Mouse (Mus musculus) heart, embryonic 11.5 days (tissue): ENCODE results near the gene Olfr653. TPM values are rescaled to one million over a fixed set of nuclear protein-coding genes. Genes with fewer than 3 reads are reported as not detected.

Experiments used
- ATAC-seq: fragments of 200-750 bp; cut with Nextera tagmentation; replicated peaks from 2 replicates; pipeline ENCODE4 v1.8.0; 2017; ENCODE audit warnings: moderate library complexity; ENCODE audit not compliant: insufficient number of reproducible peaks, low FRiP score, low TSS enrichment
- H3K27ac ChIP-seq: fragments of 300-500 bp; sonication (generic); 2 replicates; pipeline ENCODE4 v1.5.1; 2014; ENCODE audit warnings: mild to moderate bottlenecking, low read depth, low read length
- H3K27me3 ChIP-seq: fragments of 300-500 bp; sonication (generic); 2 replicates; pipeline ENCODE4 v1.6.1; 2014; ENCODE audit warnings: mild to moderate bottlenecking, low read length, mixed read lengths; ENCODE audit not compliant: control insufficient read depth, insufficient read depth
- H3K36me3 ChIP-seq: fragments of 300-500 bp; sonication (generic); 2 replicates; pipeline ENCODE4 v1.6.1; 2014; ENCODE audit warnings: mild to moderate bottlenecking, low read length, moderate library complexity, mixed read lengths; ENCODE audit not compliant: control insufficient read depth, insufficient read depth
- H3K4me1 ChIP-seq: fragments of 300-500 bp; sonication (generic); 2 replicates; pipeline ENCODE4 v1.6.1; 2014; ENCODE audit warnings: low read length; ENCODE audit not compliant: control insufficient read depth, insufficient read depth
- H3K4me2 ChIP-seq: fragments of 300-500 bp; sonication (generic); 2 replicates; pipeline ENCODE4 v1.6.1; 2014; ENCODE audit warnings: mild to moderate bottlenecking, moderate library complexity
- H3K4me3 ChIP-seq: fragments of 300-500 bp; sonication (generic); 2 replicates; pipeline ENCODE4 v1.5.1; 2014; ENCODE audit warnings: low read depth, low read length
- H3K9ac ChIP-seq: fragments of 300-500 bp; sonication (generic); 2 replicates; pipeline ENCODE4 v1.6.1; 2014; ENCODE audit warnings: mild to moderate bottlenecking, low read depth, low read length, moderate library complexity
- H3K9me3 ChIP-seq: fragments of 300-500 bp; sonication (generic); replicated peaks from 2 replicates; pipeline ENCODE4 v1.6.1; 2016; ENCODE audit warnings: low read length; ENCODE audit not compliant: control insufficient read depth
- WGBS: fragments of 180-500 bp; shearing (Covaris S2); extraction: QIAGEN DNeasy Blood & Tissue Kit; methylation state at CpG from one replicate; pipeline ENCODE4 v1.1.7; 2014; ENCODE audit not compliant: insufficient replicate concordance; 5-methylcytosine and 5-hydroxymethylcytosine counted together
- polyA plus RNA-seq: library from polyadenylated mRNA; unstranded; fragments of >200 nt; fragmentation: Nextera tagmentation; extraction: Ambion mirVana; gene quantifications from 2 replicates; pipeline ENCODE4 v1.2.1, GENCODE M21; 2014

Gene Olfr653
- polyA plus RNA-seq, 1 experiment from 2014 or later: not detected

DNA sequence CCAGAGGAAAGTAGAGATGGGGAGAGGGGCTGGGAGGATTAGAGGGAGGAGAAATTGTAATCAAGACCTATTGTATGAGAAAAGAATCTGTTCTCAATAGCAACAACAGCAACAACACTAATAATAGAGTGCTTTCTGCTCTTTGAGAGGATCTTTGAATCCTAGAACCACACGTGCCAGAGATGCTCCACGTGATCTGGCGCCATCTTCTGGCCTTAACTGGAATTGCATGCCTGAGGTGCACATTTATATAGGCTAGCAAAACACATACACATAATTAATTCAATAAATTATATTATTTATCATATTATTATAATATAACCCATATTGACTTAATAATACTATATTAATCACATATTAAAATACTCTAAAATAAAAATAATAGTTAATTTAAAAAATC is 26.1 kb downstream of the Olfr653 start:
- H3K4me3 ChIP-seq: no peak overlapping the region
- 0 out of 2 replicates have a peak, but pooled peaks cover 2% of the 10 kb centered on the region for H3K9me3 ChIP-seq
- H3K4me1 ChIP-seq: no peaks in the 10 kb centered on the region
- H3K27me3 ChIP-seq: no peaks in the 10 kb centered on the region
- no peak overlapping the region for H3K9ac ChIP-seq
- H3K27ac ChIP-seq: no peak overlapping the region
- 2% methylated on average over 3 of the region's 3 CpGs for WGBS
- H3K4me2 ChIP-seq: no peak overlapping the region
- ATAC-seq: no peak
- H3K36me3 ChIP-seq: no peaks in the 10 kb centered on the region

DNA sequence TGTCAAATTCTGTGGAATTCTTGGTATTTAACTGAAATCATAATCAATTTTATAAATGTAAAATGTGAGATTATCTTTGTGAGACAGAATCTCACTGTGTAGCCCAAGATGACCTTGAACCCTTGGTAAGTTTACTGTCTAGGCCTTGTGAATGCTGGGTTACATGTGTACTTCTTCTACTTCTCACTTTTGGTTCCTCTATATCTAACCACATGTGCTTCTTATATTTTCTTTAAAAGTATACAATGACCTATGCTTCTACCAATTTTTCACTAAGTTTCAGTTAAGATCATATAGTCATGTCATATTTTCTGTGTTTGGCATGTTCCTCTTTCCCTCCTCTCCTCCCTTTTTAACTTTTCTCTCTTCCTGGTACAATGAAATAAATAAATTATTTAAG is 27.6 kb downstream of the Olfr653 start:
- Histone ChIP-seq H3K27ac (no peak overlapping the region), H3K9me3 (0 out of 2 replicates have a peak, but pooled peaks cover 2% of the 10 kb centered on the region), H3K27me3 (no peaks in the 10 kb centered on the region), H3K4me1 (no peaks in the 10 kb centered on the region), H3K4me3 (no peak overlapping the region), H3K36me3 (no peaks in the 10 kb centered on the region), H3K9ac (no peak overlapping the region), H3K4me2 (no peak overlapping the region)
- ATAC-seq: no peak

DNA sequence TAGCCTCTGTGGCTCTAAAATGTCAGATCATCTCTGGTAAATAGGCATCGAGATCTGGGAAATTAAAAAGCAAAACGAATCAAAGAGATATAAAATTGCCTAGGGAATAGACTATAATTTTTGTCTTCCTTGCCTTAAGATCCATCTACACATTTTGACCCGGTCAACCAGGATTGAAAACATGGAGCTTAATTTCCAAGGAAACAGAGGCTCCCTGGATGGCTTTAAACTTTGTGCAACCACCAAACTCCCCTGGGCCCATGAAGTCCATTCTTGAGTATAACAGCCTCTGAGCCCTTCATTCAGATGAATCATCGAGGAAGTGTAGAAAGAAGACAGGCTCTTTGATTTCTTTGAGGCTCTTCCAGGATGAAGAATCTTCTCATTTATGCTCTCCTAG is 36.5 kb downstream of the Olfr653 start, which contains the start of gene Olfr656:
TSS of gene Olfr656 (plus strand) at position 301 of the 400 bp plus-strand sequence.
- 75% methylated on average over 4 of the region's 4 CpGs for WGBS
- no peak for ATAC-seq
- no peak within 1 kb of the TSS for H3K27ac ChIP-seq
- H3K4me1 ChIP-seq: no peaks in the 10 kb centered on the region
- H3K27me3 ChIP-seq: no peaks in the 10 kb centered on the region
- no peaks in the 10 kb centered on the region for H3K9me3 ChIP-seq
- no peak within 1 kb of the TSS for H3K4me2 ChIP-seq
- H3K36me3 ChIP-seq: no peaks in the 10 kb centered on the region
- no peak within 1 kb of the TSS for H3K4me3 ChIP-seq
- H3K9ac ChIP-seq: no peak within 1 kb of the TSS

DNA sequence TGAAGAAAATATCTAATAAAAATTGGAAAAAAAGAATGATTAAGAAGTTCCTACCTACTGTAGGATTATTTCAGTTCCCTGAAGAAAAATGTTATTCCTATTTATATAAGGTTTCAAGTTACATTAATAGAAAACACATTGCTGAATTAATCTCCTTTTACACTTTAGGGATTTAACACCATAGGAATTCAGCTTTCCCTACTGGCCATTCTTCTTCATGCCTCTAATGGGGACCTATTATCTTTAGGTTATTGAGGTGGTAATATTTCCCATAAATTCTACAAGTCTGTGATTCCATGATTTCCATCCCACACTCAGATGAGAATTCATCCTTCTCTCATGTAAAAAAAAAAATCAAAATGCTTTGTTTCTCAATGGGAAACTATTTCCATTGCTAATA is 47.4 kb downstream of the Olfr653 start, which contains the start of gene Olfr657:
TSS of gene Olfr657 (plus strand) at position 301 of the 400 bp plus-strand sequence.
- Histone ChIP-seq H3K36me3 (no peaks in the 10 kb centered on the region), H3K4me2 (no peak within 1 kb of the TSS), H3K9ac (no peak within 1 kb of the TSS), H3K27ac (no peak within 1 kb of the TSS), H3K4me1 (no peaks in the 10 kb centered on the region), H3K27me3 (no peaks in the 10 kb centered on the region), H3K4me3 (no peak within 1 kb of the TSS), H3K9me3 (no peaks in the 10 kb centered on the region)
- ATAC-seq: no peak

Other genes starting within 250 kb of the Olfr653 start
- gene Trim34b, start 247.8 kb upstream of the Olfr653 start, polyA plus RNA-seq: 0.20 TPM in 1 of 2 replicates, not detected in the other
- 1.6 and 2.8 TPM in 2 replicates for gene Trim12c, start 224.0 kb upstream of the Olfr653 start, polyA plus RNA-seq
- 0.16 TPM in 1 of 2 replicates, not detected in the other for gene Trim30b, start 207.4 kb upstream of the Olfr653 start, polyA plus RNA-seq
- gene Trim30c, start 176.5 kb upstream of the Olfr653 start, polyA plus RNA-seq: not detected in 2 replicates
- gene Trim30a, start 112.1 kb upstream of the Olfr653 start, polyA plus RNA-seq: 0.45 and 0.80 TPM in 2 replicates
- 0.07 TPM in 1 of 2 replicates, not detected in the other for gene Trim30d, start 69.5 kb upstream of the Olfr653 start, polyA plus RNA-seq
- gene Olfr651, start 27.2 kb upstream of the Olfr653 start, polyA plus RNA-seq: not detected in 2 replicates
- not detected in 2 replicates for gene Olfr652, start 16.4 kb upstream of the Olfr653 start, polyA plus RNA-seq
- gene Olfr654, start 9.7 kb downstream of the Olfr653 start, polyA plus RNA-seq: not detected in 2 replicates
- gene Olfr655, start 24.5 kb downstream of the Olfr653 start, polyA plus RNA-seq: not detected in 2 replicates
- not detected in 2 replicates for gene Olfr656, start 36.6 kb downstream of the Olfr653 start, polyA plus RNA-seq
- not detected in 2 replicates for gene Olfr657, start 47.5 kb downstream of the Olfr653 start, polyA plus RNA-seq
- gene Olfr658, start 70.0 kb downstream of the Olfr653 start, polyA plus RNA-seq: 0.09 TPM in 1 of 2 replicates, not detected in the other
- gene Olfr659, start 89.4 kb downstream of the Olfr653 start, polyA plus RNA-seq: not detected in 2 replicates
- not detected in 2 replicates for gene Olfr661, start 109.2 kb downstream of the Olfr653 start, polyA plus RNA-seq
- gene Usp17le, start 200.2 kb downstream of the Olfr653 start, polyA plus RNA-seq: not detected in 2 replicates